Mouse (Mus musculus): ENCODE measurements at regions not wholly inside any gene's neighbourhood (a gene's known extent, or its start where the extent isn't known, plus 50 kb on each side); places are given as distances from the start of the nearest gene placed in this dataset.

DNA sequence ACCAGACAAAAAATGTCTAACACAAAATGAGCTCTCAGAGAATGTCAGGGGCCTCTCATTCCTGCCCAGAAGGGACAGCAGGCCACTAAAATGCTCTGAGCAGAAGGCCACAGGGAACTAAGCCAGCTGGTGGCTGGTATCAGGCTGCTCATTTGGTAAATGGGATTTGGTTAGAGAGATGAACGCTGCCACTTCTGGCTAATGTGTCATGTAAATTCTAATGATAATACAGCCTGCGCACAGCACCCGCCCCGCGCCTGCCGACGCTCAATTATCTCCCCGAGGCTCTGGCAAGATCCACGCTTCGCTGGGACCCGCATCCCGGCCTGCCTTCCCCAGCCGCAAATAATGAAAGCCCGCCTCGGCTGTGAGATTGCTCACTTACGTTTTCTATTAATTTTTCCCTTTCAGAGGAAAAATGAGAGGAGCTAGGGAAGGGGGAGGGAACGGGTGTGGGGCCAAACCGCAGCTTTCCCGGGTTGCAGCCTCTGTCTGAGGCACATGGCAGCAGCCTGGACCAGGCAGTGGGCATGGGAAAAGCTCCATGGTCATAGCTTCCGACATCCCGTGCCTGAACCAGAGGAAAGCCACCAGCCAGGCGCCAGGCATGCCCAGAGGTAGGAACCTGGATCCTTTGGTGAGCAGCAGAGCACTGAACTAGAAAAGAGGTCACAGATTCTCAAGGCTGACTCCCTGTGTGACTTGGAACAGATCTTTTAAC, 92.2 kb upstream of the Csf3r start:
- in situ Hi-C loops (cut with MboI, MseI), result no loop called here

DNA sequence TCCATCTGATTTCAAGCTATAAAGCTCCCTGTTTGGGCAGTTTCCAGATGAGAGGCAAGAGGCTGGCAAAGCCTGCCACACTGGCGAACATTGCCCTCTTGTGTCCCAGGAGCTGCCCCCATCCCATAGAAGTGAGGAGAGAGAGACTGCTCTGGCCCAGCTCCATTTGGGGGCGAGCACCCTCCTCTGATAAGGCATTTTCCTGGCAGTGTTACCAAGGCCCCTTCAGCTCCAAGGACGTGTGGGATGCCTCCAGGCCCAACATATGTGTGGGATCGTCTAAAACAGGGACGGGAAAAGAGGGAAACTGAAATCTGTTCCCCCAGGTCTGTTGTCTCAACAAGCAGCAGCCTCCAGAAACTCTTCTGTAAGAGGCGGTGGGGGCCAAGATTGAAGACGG, 88.0 kb upstream of the Csf3r start:
- in situ Hi-C loops (cut with MboI, MseI), result no loop called here

- in situ Hi-C loops (cut with MboI, MseI), result no loop called here
These were observed 86.2 kb upstream of the Csf3r start for GRCm38 (mm10) chr4:125938186-125938585.

DNA sequence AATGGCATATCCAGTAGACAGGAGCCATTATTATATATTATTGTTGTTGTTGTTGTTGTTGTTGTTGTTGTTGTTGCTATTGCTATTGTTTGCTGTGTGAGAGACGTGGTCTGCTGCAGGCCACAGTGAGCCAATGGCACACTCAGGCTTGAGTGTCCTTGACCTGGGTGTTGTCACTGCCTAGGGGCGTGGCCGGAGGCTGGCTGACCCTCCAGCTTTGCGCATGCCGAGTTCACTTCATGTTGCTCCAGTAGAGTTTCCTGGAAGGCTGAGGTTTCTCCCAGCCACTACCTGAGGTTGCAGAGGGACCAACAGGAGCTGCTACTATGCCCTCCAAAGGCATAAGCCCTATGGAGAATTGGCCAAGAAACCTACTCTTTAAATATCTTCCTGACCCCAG, 83.1 kb upstream of the Csf3r start:
- in situ Hi-C loops (cut with MboI, MseI), result no loop called here

GRCm38 (mm10) chr4:125941916-125942315, 82.4 kb upstream of the Csf3r start:
- in situ Hi-C loops (cut with MboI, MseI), result no loop called here

DNA sequence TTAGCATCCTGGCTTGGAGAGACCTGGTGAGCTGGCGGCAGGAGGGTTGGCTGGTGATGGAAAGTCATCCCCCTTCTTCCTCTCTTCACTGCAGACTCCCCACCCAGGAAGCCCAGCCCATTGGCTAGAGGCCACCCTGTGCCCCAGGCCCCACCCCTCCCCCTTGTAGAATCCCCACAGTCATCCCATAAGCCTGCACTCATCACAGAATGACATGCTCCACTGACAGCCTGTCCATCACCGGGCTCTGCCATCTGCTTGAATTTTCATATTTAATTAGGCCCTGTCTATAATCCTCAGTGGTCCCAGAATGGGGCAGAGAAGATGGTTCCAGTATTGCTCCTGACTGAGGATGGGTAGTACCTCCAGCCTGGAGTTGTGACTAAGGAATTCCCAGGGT, 79.3 kb upstream of the Csf3r start:
- in situ Hi-C loops (cut with MboI, MseI), result no loop called here

GRCm38 (mm10) chr4:125959426-125959825, 64.9 kb upstream of the Csf3r start:
- in situ Hi-C loops (cut with MboI, MseI), result no loop called here

DNA sequence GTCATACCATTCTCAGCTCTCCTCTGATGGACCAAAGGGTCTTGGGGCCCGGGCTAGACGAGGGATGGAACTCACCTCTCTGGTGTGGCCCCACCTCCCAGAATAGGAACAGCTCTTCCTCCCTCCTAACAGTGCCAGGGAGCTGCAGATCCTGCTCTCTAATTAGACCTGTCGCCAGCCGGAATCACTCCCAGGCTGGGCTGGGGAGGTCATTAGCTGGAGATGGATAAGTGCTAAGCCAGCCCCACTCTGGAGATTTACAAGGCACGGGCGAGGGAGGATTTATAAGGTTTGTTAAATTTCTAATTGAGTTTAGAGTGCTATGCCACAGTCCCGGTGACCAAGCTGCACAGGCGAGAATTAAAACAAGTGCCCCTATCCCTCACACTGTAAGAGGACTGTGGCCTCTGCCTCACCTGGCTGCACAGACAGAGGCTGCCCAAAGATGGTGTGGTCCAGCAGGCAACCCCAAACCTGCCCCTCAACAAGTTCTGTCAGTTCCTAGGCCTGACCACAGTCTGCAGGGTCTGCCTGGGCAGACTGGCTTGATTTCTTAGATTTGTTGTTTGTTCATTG, 63.6 kb upstream of the Csf3r start:
- in situ Hi-C loops (cut with MboI, MseI), result no loop called here

- in situ Hi-C loops (cut with MboI, MseI), result no loop called here
These were observed 61.7 kb upstream of the Csf3r start for GRCm38 (mm10) chr4:125962677-125963076.

Data from T-helper 1 cell (primary cell).